Mouse (Mus musculus): ENCODE data around the gene B230104I21Rik.

DNA sequence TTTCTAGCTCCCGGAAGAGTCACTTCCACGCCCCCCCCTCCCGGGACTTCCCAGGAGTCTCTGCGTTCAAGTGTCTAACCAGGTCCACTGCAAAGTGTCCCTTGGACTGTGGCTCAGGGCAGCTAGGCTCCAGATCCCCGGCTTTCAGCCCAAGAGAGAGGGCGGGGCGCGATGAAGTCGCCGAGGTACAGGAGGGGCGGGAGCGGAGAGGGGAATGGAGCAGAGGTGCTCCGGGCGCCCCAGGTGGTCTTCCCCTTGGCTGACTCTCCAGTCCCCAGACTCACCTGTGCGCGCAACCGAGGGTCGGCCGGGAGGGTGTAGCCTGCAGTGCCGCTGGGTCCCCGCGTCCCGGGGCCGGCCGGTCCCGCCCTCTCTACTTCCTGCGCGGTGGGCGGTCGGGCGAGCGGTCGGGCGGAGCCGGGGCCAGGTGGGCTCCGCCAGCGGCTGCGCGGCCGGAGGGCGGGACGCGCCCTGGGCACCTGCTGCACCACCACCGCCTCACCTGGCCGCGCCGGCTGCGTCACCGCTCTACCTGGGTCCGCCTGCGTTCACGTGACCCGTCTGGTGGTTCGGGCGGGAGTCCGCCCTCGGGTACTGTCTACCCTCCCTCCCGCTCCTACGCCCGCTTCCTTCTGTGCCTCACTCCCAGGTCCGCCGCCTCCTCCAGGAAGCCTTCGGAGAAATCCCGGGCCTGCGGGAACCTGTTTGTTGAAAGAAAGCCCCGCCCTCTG, 36.2 kb upstream of the B230104I21Rik start:
- TF ChIP-seq CTCF (conservative IDR thresholded peaks at IDR 0.05; ENCODE audit: low read length) (no peak), NANOG (IDR thresholded peaks at IDR 0.05; ENCODE audit: borderline replicate concordance, low read length) (no peak), POU5F1 (IDR thresholded peaks at IDR 0.05; ENCODE audit: borderline replicate concordance, low read length) (no peak)

Data from E14TG2a.4 (cell line).